Mouse (Mus musculus) right cerebral cortex, adult 2 months (tissue): ENCODE results near the gene Zscan20.

ENCODE experiments used
- DNase-seq, 2 experiments: peaks; one replicate each; pipeline ENCODE4 v3.0.0; 2021 to 2022; ENCODE audit warnings: low spot score in 2 of 2

The Zscan20 gene

GRCm38 (mm10) chr4:128609925-128610402 lies at the start of gene Zscan20:
Zscan20 (minus strand) TSS chr4:128610098.
- DNase-seq, result peak; percentile 97 to 98

GRCm38 (mm10) chr4:128655446-128655845 lies 45.5 kb upstream of the Zscan20 start:
- peak in 1 of 2 experiments; percentile 33 for DNase-seq

GRCm38 (mm10) chr4:128654505-128655381 lies 44.8 kb upstream of the Zscan20 start, which contains the start of gene Phc2:
Phc2 (plus strand) TSS chr4:128654702.
- peak; percentile 98 for DNase-seq

GRCm38 (mm10) chr4:128652584-128653298 lies 42.8 kb upstream of the Zscan20 start:
- DNase-seq, result no peak

- no peak for DNase-seq
These were observed 41.6 kb upstream of the Zscan20 start for GRCm38 (mm10) chr4:128651530-128651929.

GRCm38 (mm10) chr4:128648567-128649255 lies 38.8 kb upstream of the Zscan20 start:
- no peak for DNase-seq

GRCm38 (mm10) chr4:128646762-128647161 lies 36.9 kb upstream of the Zscan20 start:
- DNase-seq, result no peak

GRCm38 (mm10) chr4:128645896-128646295 lies 36.0 kb upstream of the Zscan20 start:
- DNase-seq, result no peak

GRCm38 (mm10) chr4:128641766-128642717 lies 32.1 kb upstream of the Zscan20 start:
- no peak for DNase-seq

GRCm38 (mm10) chr4:128638265-128638923 lies 28.5 kb upstream of the Zscan20 start:
- DNase-seq, result no peak

- DNase-seq, result no peak
These were observed 27.4 kb upstream of the Zscan20 start for GRCm38 (mm10) chr4:128637250-128637649.

- no peak for DNase-seq
These were observed 26.1 kb upstream of the Zscan20 start for GRCm38 (mm10) chr4:128635894-128636585.

- DNase-seq, result no peak
These were observed 25.6 kb upstream of the Zscan20 start for GRCm38 (mm10) chr4:128635451-128635850.

GRCm38 (mm10) chr4:128621109-128621508 lies 11.2 kb upstream of the Zscan20 start:
- DNase-seq, result no peak

- no peak for DNase-seq
These were observed 10.7 kb upstream of the Zscan20 start for GRCm38 (mm10) chr4:128620572-128620971.

GRCm38 (mm10) chr4:128618963-128619362 lies 9.1 kb upstream of the Zscan20 start:
- DNase-seq, result no peak

- DNase-seq, result no peak
These were observed 8.5 kb upstream of the Zscan20 start, which contains the start of gene Tlr12 for GRCm38 (mm10) chr4:128618246-128618911. Tlr12 (minus strand) TSS chr4:128618619.

GRCm38 (mm10) chr4:128617363-128618120 lies 7.6 kb upstream of the Zscan20 start:
- no peak for DNase-seq
